Mouse (Mus musculus) c-Kit-positive CD71-positive TER-119-positive erythroid progenitor cells, embryonic 14.5 days (primary cell): ENCODE measurements around the gene Camkk1.

Experiments used
- DNase-seq: peaks from one replicate; pipeline ENCODE4 v3.0.0-alpha.2; 2013; ENCODE audit warnings: low spot score

Gene Camkk1

GRCm38 (mm10) chr11:73057701-73058100 is 38.9 kb downstream of the Camkk1 start:
- DNase-seq = no peak

- DNase-seq = no peak
These were observed 40.8 kb downstream of the Camkk1 start for GRCm38 (mm10) chr11:73059630-73060029.

GRCm38 (mm10) chr11:73061413-73061812 is 42.6 kb downstream of the Camkk1 start:
- DNase-seq = no peak

- DNase-seq = no peak
These were observed 53.0 kb downstream of the Camkk1 start for GRCm38 (mm10) chr11:73071839-73072238.

GRCm38 (mm10) chr11:73076295-73076694 is 57.5 kb downstream of the Camkk1 start:
- no peak for DNase-seq

GRCm38 (mm10) chr11:73076733-73077132 is 57.9 kb downstream of the Camkk1 start:
- DNase-seq = no peak

- DNase-seq = no peak
These were observed 58.5 kb downstream of the Camkk1 start for GRCm38 (mm10) chr11:73077211-73077720.

GRCm38 (mm10) chr11:73078615-73079014 is 59.8 kb downstream of the Camkk1 start:
- no peak for DNase-seq

- no peak for DNase-seq
These were observed 61.5 kb downstream of the Camkk1 start for GRCm38 (mm10) chr11:73080306-73080705.

- no peak for DNase-seq
These were observed 65.5 kb downstream of the Camkk1 start for GRCm38 (mm10) chr11:73084303-73084702.

- DNase-seq = no peak
These were observed 66.0 kb downstream of the Camkk1 start for GRCm38 (mm10) chr11:73084804-73085231.

GRCm38 (mm10) chr11:73085391-73085790 is 66.6 kb downstream of the Camkk1 start:
- no peak for DNase-seq

GRCm38 (mm10) chr11:73087700-73088480 is 69.1 kb downstream of the Camkk1 start:
- no peak for DNase-seq

GRCm38 (mm10) chr11:73090283-73090682 is 71.5 kb downstream of the Camkk1 start, which contains the start of gene Itgae:
Gene Itgae, plus strand, starts transcription at chr11:73090583.
- no peak for DNase-seq

- DNase-seq = no peak
These were observed 72.0 kb downstream of the Camkk1 start for GRCm38 (mm10) chr11:73090826-73091225.
